Mouse (Mus musculus) heart, postnatal 4 days (tissue): ENCODE data around the gene Ints7. TPM values are rescaled to one million over a fixed set of nuclear protein-coding genes. Genes with fewer than 3 reads are reported as not detected.

Source experiments
- DNase-seq: peaks from one replicate; pipeline ENCODE4 v3.0.0; 2021
- total RNA-seq, 2 experiments: library from RNA; stranded (reverse); gene quantifications; 2 replicates each; pipeline ENCODE4 v1.2.3; 2021

The Ints7 gene
- total RNA-seq, 2 experiments from 2014 or later = 34.7 to 38.0 TPM

DNA sequence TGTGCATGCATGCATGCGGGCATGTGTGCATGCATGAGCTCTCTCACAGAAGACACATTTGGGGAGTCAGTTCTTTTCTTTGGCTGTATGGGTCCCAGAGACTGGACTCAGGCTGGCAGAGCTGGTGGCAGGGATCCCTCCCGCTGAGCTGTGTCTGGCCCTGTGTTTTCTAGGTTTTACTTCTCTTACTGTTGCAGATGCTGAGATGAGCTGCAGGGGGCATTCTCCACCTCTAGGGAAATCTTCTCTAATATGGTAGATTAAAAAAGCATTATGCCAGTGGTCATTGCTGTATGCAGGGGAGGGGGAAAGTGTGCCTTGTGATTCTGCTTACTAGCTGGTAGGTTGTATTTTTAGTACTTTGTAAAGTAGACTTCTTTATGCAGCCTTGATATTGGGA, 10.3 kb downstream of the Ints7 start:
- DNase-seq = no peak

DNA sequence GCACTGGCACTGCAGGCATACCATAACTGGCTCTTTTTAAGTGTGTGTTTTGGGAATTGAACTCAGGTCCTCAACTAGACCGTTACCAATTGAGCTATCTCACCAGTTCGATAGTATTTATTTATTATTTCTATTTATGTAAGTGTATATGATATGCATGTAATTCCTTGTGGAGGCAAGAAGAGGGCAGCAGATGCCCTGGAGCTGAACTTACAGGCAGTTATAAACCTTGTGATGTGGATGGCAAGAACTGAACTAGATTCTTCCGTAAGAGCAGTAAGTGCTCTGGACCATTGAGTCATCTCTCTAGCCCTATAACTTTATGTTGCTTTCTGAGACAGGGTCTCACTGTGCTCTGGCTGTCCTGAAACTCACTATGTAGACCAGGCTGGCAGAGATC, 11.6 kb downstream of the Ints7 start:
- no peak for DNase-seq

GRCm38 (mm10) chr1:191588749-191589148, 13.3 kb downstream of the Ints7 start:
- DNase-seq = no peak

DNA sequence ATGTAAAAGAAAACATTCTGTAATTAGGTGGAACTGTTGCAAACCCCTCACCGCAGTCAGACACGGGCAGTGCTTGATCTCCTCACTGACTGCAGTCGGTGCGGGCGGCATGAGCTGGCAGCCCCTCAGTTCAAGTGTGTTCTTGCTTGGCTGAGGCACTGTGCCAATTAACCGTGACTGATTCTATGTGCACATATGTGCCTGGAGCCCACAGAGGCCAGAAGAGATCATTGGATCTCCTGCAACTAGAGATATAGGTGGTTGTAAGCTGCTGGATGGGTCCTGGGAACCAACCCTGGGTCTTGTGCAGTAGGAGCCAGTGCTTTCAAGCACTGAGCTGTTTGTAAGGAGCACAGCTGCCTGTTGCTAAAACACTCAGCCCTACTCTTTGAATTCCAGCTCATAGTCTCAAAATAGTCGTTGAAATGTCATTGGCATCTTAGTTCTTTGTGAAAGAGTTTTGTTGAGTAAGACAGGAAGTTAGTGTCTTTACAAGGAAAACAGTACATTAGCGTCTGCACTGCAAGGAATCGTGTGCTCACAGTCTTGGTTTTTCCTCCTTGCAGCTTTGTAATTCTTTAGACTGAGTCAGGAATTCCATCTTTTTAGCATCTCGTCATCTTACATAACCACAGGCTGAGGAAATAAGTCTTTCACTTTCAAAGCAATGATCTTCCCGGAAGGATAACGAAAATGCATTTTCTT, 16.7 kb downstream of the Ints7 start:
- DNase-seq = peak; percentile 47

GRCm38 (mm10) chr1:191596076-191596475, 20.6 kb downstream of the Ints7 start:
- no peak for DNase-seq

- no peak for DNase-seq
These were observed 23.8 kb downstream of the Ints7 start for GRCm38 (mm10) chr1:191599210-191599609.

GRCm38 (mm10) chr1:191604690-191605089, 29.3 kb downstream of the Ints7 start:
- no peak for DNase-seq

GRCm38 (mm10) chr1:191609051-191609450, 33.6 kb downstream of the Ints7 start:
- DNase-seq = no peak

DNA sequence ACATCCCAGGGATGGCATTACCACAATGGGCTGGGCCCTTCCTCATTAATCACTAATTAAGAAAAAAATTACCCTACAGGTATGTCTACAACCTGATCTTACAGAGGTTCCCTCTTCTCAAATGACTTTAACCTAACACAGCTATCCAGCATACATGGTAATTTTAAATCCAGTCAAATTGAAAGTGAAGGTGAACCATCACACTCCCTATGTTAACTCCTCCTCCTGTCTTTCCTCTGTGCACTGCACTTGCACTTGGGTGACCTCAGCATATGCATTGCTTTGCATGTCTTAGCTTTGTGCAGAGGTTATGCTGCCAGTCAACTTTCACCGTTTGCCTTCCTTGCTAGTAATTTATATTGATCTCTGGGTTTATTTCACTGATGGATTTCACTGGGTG, 34.1 kb downstream of the Ints7 start:
- no peak for DNase-seq

GRCm38 (mm10) chr1:191610357-191610756, 34.9 kb downstream of the Ints7 start:
- no peak for DNase-seq

DNA sequence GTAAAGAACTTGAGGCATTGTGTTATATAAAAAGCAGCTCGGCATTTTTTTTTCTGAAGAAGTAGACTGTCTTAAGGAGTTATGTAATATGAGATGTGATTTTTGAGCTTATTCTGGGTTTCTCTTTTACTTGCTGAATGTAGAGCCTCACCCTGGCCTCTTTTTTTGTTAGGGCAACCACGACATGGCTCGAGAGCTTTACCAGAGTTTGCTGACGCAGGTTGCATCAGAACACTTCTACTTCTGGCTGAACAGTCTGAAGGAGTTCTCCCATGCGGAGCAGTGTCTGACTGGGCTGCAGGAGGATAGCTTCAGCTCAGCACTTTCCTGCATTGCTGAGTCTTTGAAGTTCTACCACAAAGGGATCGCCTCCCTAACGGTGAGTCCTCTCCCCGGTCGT, 36.2 kb downstream of the Ints7 start:
- no peak for DNase-seq

- no peak for DNase-seq
These were observed 37.4 kb downstream of the Ints7 start for GRCm38 (mm10) chr1:191612877-191613276.

DNA sequence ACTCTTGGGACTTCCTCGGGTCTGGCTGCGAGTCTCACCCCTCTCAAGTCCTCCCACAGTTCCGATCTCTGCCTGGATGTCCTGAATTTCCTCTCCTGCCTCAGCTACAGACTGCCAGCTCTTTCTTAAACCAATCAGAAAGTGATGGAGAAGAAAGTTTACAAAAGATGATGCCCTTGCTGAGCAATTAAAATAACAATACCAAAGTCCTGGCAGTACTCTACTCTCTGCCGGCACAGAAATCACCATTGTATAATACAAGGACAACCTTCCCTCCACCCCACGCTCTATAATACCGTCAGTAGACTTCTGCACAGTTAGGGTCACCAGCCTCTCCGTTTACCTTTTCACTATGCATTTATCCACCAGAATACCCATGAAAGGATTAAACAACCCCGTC, 40.8 kb downstream of the Ints7 start:
- no peak for DNase-seq

DNA sequence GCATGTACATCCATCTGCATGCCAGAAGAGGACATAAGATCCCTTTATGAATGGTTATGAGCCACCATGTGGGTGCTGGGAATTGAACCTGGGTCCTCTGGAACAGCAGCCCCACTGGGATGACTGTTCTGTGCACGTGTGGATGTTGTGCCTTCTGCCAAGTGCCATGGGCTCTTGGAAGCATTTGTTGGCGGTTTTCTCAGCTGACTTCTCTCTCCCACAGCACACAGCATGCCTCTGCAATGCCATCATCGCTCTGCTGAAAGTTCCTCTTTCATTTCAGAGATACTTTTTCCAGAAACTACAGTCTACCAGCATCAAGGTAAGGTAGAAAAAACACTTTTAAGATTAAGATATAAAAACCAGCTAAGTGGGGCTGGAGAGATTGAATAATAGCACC, 42.2 kb downstream of the Ints7 start:
- no peak for DNase-seq

- DNase-seq = no peak
These were observed 42.8 kb downstream of the Ints7 start for GRCm38 (mm10) chr1:191618067-191618766.

GRCm38 (mm10) chr1:191621096-191621495, 45.7 kb downstream of the Ints7 start:
- DNase-seq = no peak

GRCm38 (mm10) chr1:191622801-191623200, 47.4 kb downstream of the Ints7 start:
- DNase-seq = peak; percentile 72

DNA sequence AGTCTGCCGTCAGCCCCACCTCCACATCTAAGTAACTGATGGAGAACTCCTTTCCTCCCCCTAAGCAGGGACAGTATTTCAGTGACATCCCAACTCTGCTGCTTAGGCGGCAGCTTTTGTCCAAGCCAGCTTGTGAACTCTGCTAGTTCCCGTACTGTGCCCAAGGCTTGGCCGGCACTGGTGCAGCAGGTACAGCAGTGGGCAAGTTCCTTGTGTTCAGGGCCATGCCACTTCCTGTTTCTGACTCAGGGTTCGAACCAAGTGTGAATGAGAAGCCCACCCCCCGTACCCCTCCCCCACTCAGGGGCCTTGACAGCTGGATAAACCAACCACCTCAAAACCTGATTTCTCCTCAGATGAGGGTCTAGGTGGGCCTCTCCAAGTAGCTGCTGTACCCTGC, 49.1 kb downstream of the Ints7 start:
- DNase-seq = no peak

- no peak for DNase-seq
These were observed 49.6 kb downstream of the Ints7 start for GRCm38 (mm10) chr1:191625026-191625425.

DNA sequence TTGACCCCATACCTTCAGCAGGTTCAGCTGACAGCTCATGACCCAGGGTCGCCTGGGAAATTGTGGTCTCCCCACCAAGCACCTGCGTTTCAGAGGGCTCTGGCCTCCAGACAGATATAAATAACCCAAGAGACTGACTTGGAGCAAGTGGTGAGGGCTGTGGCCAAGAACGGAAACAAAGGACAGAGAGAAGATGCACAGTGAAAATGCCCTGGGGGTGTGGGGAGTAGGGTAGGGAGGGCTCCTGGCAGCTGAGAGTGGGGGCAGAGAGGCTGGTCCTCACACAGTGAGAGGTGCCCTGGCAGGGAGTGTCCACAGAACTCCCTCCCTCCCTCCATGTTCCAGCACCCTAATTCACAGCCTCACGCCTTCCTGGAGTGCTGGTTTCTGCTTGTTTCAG, 50.2 kb downstream of the Ints7 start:
- peak; percentile 14 for DNase-seq

DNA sequence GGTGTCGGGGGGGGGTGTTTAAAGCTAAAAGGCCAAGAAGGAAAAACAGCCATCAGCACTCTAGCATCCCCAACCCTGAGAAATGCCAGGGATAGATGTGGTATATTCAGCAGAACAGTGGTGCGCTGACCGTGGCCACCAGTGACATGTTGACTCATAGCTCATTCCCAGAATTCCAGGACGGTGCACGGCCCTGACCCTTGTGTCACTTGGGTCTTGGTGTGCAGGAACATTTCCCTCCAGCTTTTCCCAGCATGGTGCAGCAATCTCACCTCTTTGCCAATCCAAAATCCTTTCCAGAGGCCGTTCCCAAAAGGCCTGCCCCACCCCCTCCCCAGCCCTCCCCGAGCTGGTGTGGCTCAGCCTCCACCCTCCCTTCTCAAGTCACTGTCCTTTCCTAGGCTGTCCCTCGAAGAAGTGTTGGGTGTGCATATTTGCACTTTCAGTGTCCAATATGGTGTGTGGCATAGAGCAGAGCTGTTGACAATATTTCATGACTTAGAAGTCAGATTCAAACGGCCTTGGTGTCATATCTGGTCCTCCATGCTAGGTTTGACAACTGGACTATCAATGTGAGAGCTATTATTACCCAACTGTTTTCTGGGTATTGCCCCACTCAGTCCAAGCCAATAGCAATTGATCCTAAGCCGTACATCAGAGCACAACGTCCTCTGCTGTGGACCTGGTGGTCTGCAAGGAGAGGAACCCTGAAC, 53.2 kb downstream of the Ints7 start:
- DNase-seq = no peak

- DNase-seq = no peak
These were observed 53.8 kb downstream of the Ints7 start for GRCm38 (mm10) chr1:191629170-191629636.

DNA sequence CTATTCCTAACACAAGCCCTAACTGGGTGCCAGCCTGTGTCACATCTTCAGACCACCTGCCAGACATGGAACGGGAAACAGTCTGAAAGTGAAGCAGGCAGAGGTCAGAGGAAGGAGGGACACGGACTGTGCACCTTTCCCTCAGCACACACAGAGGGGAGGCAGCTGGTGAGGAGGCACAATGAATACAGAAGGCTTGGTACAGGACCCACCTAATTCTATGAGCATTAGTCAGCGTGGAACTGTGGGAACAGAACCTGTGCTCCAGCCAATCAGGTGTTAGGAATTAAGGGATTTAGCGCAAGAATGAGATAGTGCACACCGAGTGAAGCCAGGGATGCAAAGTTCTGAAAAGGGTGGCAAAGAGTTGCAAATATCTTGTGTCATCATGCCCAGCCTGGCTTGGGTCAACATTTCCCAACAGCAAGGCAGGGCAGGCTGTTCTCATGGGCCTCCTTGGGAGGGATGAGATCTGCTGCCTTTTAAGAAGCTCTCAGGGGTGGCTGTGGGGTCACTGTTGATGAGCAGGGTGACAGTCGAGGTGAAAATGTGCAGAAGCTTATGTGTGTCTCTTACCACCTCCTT, 57.2 kb downstream of the Ints7 start:
- no peak for DNase-seq
